Mouse (Mus musculus): Measurements from ENCODE around the gene 2410015M20Rik. TPM values are rescaled to one million over a fixed set of nuclear protein-coding genes. Genes with fewer than 3 reads are reported as not detected.

The 2410015M20Rik gene
- total and polyA plus RNA-seq, 3 experiments: 274 to 334 TPM; not detected in 1

DNA sequence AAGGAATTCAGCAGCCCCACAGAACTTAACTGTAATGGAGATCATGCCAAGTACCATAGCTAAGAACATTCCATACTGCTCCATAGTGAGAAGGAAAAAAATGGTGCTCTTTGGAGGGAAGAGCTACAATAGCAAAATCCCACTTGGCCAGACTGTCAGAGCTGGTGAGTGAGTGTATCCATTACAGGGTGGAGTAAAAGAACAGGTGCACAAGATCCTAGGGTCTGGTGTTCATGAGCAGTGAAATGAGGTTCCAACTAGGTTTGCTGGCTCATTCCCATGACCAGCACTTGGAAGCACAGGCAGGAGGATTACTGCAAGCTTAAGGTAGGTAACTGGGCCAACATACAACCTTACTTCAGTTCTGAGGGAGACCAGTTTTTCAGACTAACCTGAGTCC lies 17.0 kb downstream of the 2410015M20Rik start:
- Histone ChIP-seq H3K4me3 (ENCODE audit: control insufficient read depth in 1 of 2, insufficient read depth in 1 of 2, low read depth in 2 of 2, low read length in 2 of 2) (no peak overlapping the region), H3K79me2 (ENCODE audit: control insufficient read depth, insufficient read depth, low read length, poor library complexity) (peaks cover 36% of the 10 kb centered on the region), H3K4me1 (ENCODE audit: control insufficient read depth in 1 of 2, insufficient read depth in 2 of 2, low read length in 2 of 2) (no peaks in the 10 kb centered on the region), H3K27me3 (ENCODE audit: control insufficient read depth in 1 of 2, insufficient read depth in 2 of 2, low read length in 2 of 2) (no peaks in the 10 kb centered on the region), H3K9me3 (replicated peaks; ENCODE audit: insufficient read depth, low read length) (no peaks in the 10 kb centered on the region), H3K27ac (ENCODE audit: control insufficient read depth, low read depth, low read length) (no peak overlapping the region), H3K9ac (ENCODE audit: control insufficient read depth, low read depth, low read length, poor library complexity, severe bottlenecking) (no peak overlapping the region), H3K36me3 (ENCODE audit: control insufficient read depth in 1 of 2, insufficient read depth in 2 of 2, low read length in 2 of 2) (peaks cover 0 to 29% of the 10 kb centered on the region in 2 experiments; a peak in 2 of 4 replicates)
- TF ChIP-seq ZNF384 (IDR thresholded peaks at IDR 0.05; ENCODE audit: low read depth, low read length): no peak
- TF ChIP-seq ZC3H11A (IDR thresholded peaks at IDR 0.05; ENCODE audit: low read depth, low read length): no peak
- no peak for TF ChIP-seq MYC (IDR thresholded peaks at IDR 0.05; ENCODE audit: low read depth, low read length)
- no peak for TF ChIP-seq MAZ (IDR thresholded peaks at IDR 0.05; ENCODE audit: low read depth, low read length)
- TF ChIP-seq UBTF (IDR thresholded peaks at IDR 0.05; ENCODE audit: borderline replicate concordance, insufficient read depth, low read depth, low read length): no peak
- no peak for TF ChIP-seq GABPA (IDR thresholded peaks at IDR 0.05; ENCODE audit: low read depth, low read length)
- TF ChIP-seq EP300 (IDR thresholded peaks at IDR 0.05; ENCODE audit: low read depth in 1 of 2, low read length in 2 of 2): no peak
- TF ChIP-seq CHD2 (IDR thresholded peaks at IDR 0.05; ENCODE audit: low read length): no peak
- TF ChIP-seq MYB (IDR thresholded peaks at IDR 0.05; ENCODE audit: low read depth, low read length): no peak
- no peak for TF ChIP-seq POLR2A (IDR thresholded peaks at IDR 0.05; ENCODE audit: control insufficient read depth in 1 of 2, insufficient read depth in 1 of 2, low read depth in 1 of 2, low read length in 2 of 2, poor library complexity in 1 of 2)
- no peak for TF ChIP-seq TBP (IDR thresholded peaks at IDR 0.05; ENCODE audit: low read depth, low read length)
- no peak for DNase-seq (ENCODE audit: low read depth, low spot score)

DNA sequence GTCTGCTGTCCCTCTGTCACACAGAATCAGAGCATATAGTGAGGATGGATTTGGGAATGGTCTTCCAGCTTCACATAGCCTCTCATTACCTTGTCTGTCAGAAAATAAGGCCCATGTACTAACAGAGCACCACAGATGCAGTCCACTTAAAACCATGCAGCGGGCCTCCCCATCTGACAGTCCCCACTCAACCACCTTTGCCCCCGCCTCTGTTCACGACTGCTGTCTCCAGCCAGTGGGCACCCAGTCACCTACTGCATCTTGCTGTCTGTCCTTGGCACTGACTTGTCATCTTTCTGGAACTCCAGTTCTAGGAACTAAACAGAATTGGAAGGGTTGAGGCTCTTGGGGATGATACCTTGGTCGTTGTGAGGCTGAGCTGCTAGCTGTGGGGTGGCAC lies 20.6 kb downstream of the 2410015M20Rik start:
- Histone ChIP-seq H3K4me3 (ENCODE audit: control insufficient read depth in 1 of 2, insufficient read depth in 1 of 2, low read depth in 2 of 2, low read length in 2 of 2) (no peak overlapping the region), H3K9me3 (replicated peaks; ENCODE audit: insufficient read depth, low read length) (no peaks in the 10 kb centered on the region), H3K4me1 (ENCODE audit: control insufficient read depth in 1 of 2, insufficient read depth in 2 of 2, low read length in 2 of 2) (peaks cover 6 to 12% of the 10 kb centered on the region in 2 experiments; a peak in 2 of 4 replicates), H3K9ac (ENCODE audit: control insufficient read depth, low read depth, low read length, poor library complexity, severe bottlenecking) (no peak overlapping the region), H3K27me3 (ENCODE audit: control insufficient read depth in 1 of 2, insufficient read depth in 2 of 2, low read length in 2 of 2) (no peaks in the 10 kb centered on the region), H3K36me3 (ENCODE audit: control insufficient read depth in 1 of 2, insufficient read depth in 2 of 2, low read length in 2 of 2) (peaks cover 11 to 21% of the 10 kb centered on the region in 2 experiments), H3K79me2 (ENCODE audit: control insufficient read depth, insufficient read depth, low read length, poor library complexity) (peaks cover 66% of the 10 kb centered on the region), H3K27ac (ENCODE audit: control insufficient read depth, low read depth, low read length) (no peak overlapping the region)
- TF ChIP-seq MYB (IDR thresholded peaks at IDR 0.05; ENCODE audit: low read depth, low read length): no peak
- TF ChIP-seq CHD1 (IDR thresholded peaks at IDR 0.05; ENCODE audit: low read depth, low read length): no peak
- no peak for TF ChIP-seq ZC3H11A (IDR thresholded peaks at IDR 0.05; ENCODE audit: low read depth, low read length)
- no peak for TF ChIP-seq NELFE (IDR thresholded peaks at IDR 0.05; ENCODE audit: low read depth, low read length)
- TF ChIP-seq POLR2AphosphoS2 (IDR thresholded peaks at IDR 0.05; ENCODE audit: low read length): no peak
- TF ChIP-seq USF1 (IDR thresholded peaks at IDR 0.05; ENCODE audit: low read depth, low read length): no peak
- TF ChIP-seq ZKSCAN1 (IDR thresholded peaks at IDR 0.05; ENCODE audit: low read depth, low read length): no peak
- TF ChIP-seq MYC (IDR thresholded peaks at IDR 0.05; ENCODE audit: low read depth, low read length): no peak
- TF ChIP-seq MEF2A (IDR thresholded peaks at IDR 0.05; ENCODE audit: extremely low read depth, insufficient replicate concordance, low read depth, low read length, poor library complexity, severe bottlenecking): no peak
- TF ChIP-seq MXI1 (IDR thresholded peaks at IDR 0.05; ENCODE audit: low read depth, low read length): no peak
- no peak for TF ChIP-seq EP300 (IDR thresholded peaks at IDR 0.05; ENCODE audit: low read depth in 1 of 2, low read length in 2 of 2)
- TF ChIP-seq POLR2AphosphoS5 (IDR thresholded peaks at IDR 0.05; ENCODE audit: borderline replicate concordance, low read depth, low read length): no peak
- no peak for TF ChIP-seq ZNF384 (IDR thresholded peaks at IDR 0.05; ENCODE audit: low read depth, low read length)
- TF ChIP-seq MAFK (IDR thresholded peaks at IDR 0.05; ENCODE audit: borderline replicate concordance, low read depth, low read length): no peak
- no peak for TF ChIP-seq KAT2A (conservative IDR thresholded peaks at IDR 0.05; ENCODE audit: low read depth, low read length)
- TF ChIP-seq CTCF (IDR thresholded peaks at IDR 0.05 in 2 of 3, conservative IDR thresholded peaks at IDR 0.05 in 1 of 3; ENCODE audit: control insufficient read depth in 1 of 3, insufficient read depth in 1 of 3, low read depth in 2 of 3, low read length in 3 of 3, poor library complexity in 1 of 3, severe bottlenecking in 1 of 3): no peak
- TF ChIP-seq MAX (IDR thresholded peaks at IDR 0.05; ENCODE audit: low read length): no peak
- TF ChIP-seq GATA1 (IDR thresholded peaks at IDR 0.05; ENCODE audit: low read depth, low read length): no peak
- no peak for DNase-seq (ENCODE audit: low read depth, low spot score)

Measured in MEL (cell line).